ENCODE assay signal across 8 mouse cellular contexts in the genomic region with DNA sequence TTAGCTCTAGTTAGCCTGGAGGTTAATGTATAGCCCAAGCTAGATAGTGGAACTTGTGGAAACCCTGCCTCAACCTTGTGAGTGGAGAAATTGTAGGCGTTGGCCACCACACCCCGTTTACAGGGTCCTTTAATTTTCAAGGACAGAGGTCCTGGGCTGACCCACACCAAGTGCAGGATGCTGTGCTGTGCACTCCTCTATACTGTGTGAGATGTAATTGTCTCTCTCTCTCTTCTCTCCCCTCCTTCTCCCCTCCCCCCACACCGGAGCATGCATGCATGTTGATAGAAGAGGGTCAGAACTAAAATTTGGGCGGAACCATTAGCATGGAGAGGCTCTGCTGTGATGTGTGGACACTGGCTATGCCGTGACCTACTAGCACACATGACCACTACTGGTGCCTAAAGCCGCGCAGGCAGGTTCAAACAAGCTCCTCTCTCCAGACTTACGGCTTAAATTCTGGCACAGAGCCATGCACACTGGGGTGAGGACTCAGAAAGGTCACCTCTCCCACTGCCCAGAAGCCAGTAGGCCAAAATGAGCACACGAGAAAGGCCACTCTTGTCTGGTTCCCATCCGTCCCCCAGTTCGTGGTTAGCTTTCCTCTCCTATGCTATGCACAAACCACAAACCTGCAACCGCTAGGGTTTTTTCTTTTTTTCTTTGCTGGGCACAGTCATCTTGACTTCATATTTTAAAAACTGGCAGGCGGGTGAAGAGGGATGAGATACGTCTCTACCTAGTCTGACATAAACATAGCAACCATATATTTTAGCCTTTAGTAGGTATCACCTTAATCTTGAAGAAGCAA. TPM values are rescaled to one million over a fixed set of nuclear protein-coding genes. Genes with fewer than 3 reads are reported as not detected.
A peak's percentile ranks its signal among the peaks of the same experiment; 100 is the strongest.
DNase-seq lines count a peak whose midpoint lies in the region; ATAC-seq and TF ChIP-seq lines count a peak whose summit lies in the region.

No protein-coding gene starts in this region.

- TF ChIP-seq CTCF in intestine, postnatal 0 days (IDR thresholded peaks at IDR 0.05; ENCODE audit: low read depth), result no peak

- no peak for ATAC-seq in intestine, postnatal 0 days

- H3K4me1 ChIP-seq in heart, embryonic 10.5 days, result peaks cover 29% of the 10 kb centered on the region
- H3K4me1 ChIP-seq in embryonic facial prominence, embryonic 10.5 days, result peaks cover 35% of the 10 kb centered on the region
- H3K4me1 ChIP-seq in intestine, postnatal 0 days (replicated peaks; ENCODE audit: control insufficient read depth, insufficient read depth, low read length), result peaks cover 9% of the 10 kb centered on the region; the same call in 1 of the 2 replicates

- no peak overlapping the region for H3K9ac ChIP-seq in intestine, postnatal 0 days (ENCODE audit: low read depth, low read length)

- H3K27me3 ChIP-seq in heart, embryonic 10.5 days (ENCODE audit: insufficient read depth, poor library complexity, severe bottlenecking), result peaks cover 40% of the 10 kb centered on the region
- H3K27me3 ChIP-seq in embryonic facial prominence, embryonic 10.5 days (replicated peaks; ENCODE audit: low read depth, poor library complexity, severe bottlenecking), result peaks cover 48% of the 10 kb centered on the region
- H3K27me3 ChIP-seq in intestine, postnatal 0 days (replicated peaks; ENCODE audit: control insufficient read depth, insufficient read depth, low read length), result peaks cover 14% of the 10 kb centered on the region

- 47% methylated on average over 14 of the region's 14 CpGs for WGBS in heart, embryonic 10.5 days
- 54% methylated on average over 14 of the region's 14 CpGs for WGBS in embryonic facial prominence, embryonic 10.5 days
- WGBS in intestine, postnatal 0 days, result 37% methylated on average over 14 of the region's 14 CpGs

- no peaks in the 10 kb centered on the region for H3K36me3 ChIP-seq in heart, embryonic 10.5 days
- H3K36me3 ChIP-seq in embryonic facial prominence, embryonic 10.5 days (replicated peaks), result no peaks in the 10 kb centered on the region
- no peaks in the 10 kb centered on the region for H3K36me3 ChIP-seq in intestine, postnatal 0 days (ENCODE audit: control insufficient read depth, insufficient read depth)

- peak overlapping the region; percentile 74 for H3K4me3 ChIP-seq in heart, embryonic 10.5 days
- H3K4me3 ChIP-seq in embryonic facial prominence, embryonic 10.5 days, result peak overlapping the region; percentile 68
- H3K4me3 ChIP-seq in intestine, postnatal 0 days (ENCODE audit: low read depth, low read length), result peak overlapping the region; percentile 51

- DNase-seq in heart, embryonic 10.5 days (ENCODE audit: low spot score), result no peak
- DNase-seq in heart, postnatal 25 days (ENCODE audit: low spot score), result no peak
- DNase-seq in embryonic facial prominence, embryonic 10.5 days (ENCODE audit: low spot score), result no peak
- DNase-seq in mesoderm, embryonic 11.5 days (ENCODE audit: low read depth, low spot score), result peak; percentile 6
- no peak for DNase-seq in layer of hippocampus, postnatal 36 days
- DNase-seq in thymus, postnatal 36 days, result no peak
- no peak for DNase-seq in cerebellum, adult 8-10 months

- no peaks in the 10 kb centered on the region for H3K9me3 ChIP-seq in heart, embryonic 10.5 days
- H3K9me3 ChIP-seq in embryonic facial prominence, embryonic 10.5 days, result no peaks in the 10 kb centered on the region; the same call in 1 of the 2 replicates
- no peaks in the 10 kb centered on the region for H3K9me3 ChIP-seq in intestine, postnatal 0 days (ENCODE audit: control insufficient read depth)

- intact Hi-C loops in heart, postnatal 25 days (cut with DNase I), result no loop called here

- 0 out of 2 replicates have a peak overlapping the region, but pooled peaks have one; percentile 78 for H3K27ac ChIP-seq in heart, embryonic 10.5 days
- peak overlapping the region; percentile 78; the same call in 1 of the 2 replicates for H3K27ac ChIP-seq in embryonic facial prominence, embryonic 10.5 days (replicated peaks)
- no peak overlapping the region for H3K27ac ChIP-seq in intestine, postnatal 0 days (ENCODE audit: low read depth, low read length)

- H3K4me2 ChIP-seq in intestine, postnatal 0 days (replicated peaks; ENCODE audit: low read depth), result peak overlapping the region; percentile 92

RNA-seq across cellular contexts. Expression of gene Batf3, which starts 0.6 kb away (rescaled TPM):
- polyA plus RNA-seq in heart, embryonic 10.5 days (2016; fragmentation: Nextera tagmentation; extraction: Ambion mirVana), result 4.8 and 7.9 TPM in 2 replicates
- total RNA-seq in heart, postnatal 25 days (2021), result under 1 TPM; 0.83 to 0.89 TPM
- 7.1 and 9.8 TPM in 2 replicates for polyA plus RNA-seq in embryonic facial prominence, embryonic 10.5 days (2016; fragmentation: Nextera tagmentation; extraction: Ambion mirVana)
- polyA plus RNA-seq in intestine, postnatal 0 days (2015; fragmentation: Nextera tagmentation; extraction: Ambion mirVana), result 6.9 and 7.3 TPM in 2 replicates
- total RNA-seq in layer of hippocampus, postnatal 36 days (2021), result 1 to 10 TPM in 1 of 2 experiments, under 1 TPM in 1; 0.51 to 2.3 TPM

RNA-seq across cellular contexts. Expression of gene Nsl1, which starts 34.3 kb away (rescaled TPM):
- 20.6 and 21.8 TPM in 2 replicates for polyA plus RNA-seq in heart, embryonic 10.5 days (2016; fragmentation: Nextera tagmentation; extraction: Ambion mirVana)
- total RNA-seq in heart, postnatal 25 days (2021), result under 1 TPM; 0.16 to 0.22 TPM
- 35.4 and 38.6 TPM in 2 replicates for polyA plus RNA-seq in embryonic facial prominence, embryonic 10.5 days (2016; fragmentation: Nextera tagmentation; extraction: Ambion mirVana)
- polyA plus RNA-seq in intestine, postnatal 0 days (2015; fragmentation: Nextera tagmentation; extraction: Ambion mirVana), result 3.8 TPM in 2 replicates
- total RNA-seq in layer of hippocampus, postnatal 36 days (2021), result under 1 TPM; 0.61 to 0.82 TPM

RNA-seq across cellular contexts. Expression of gene Tatdn3, which starts 34.3 kb away (rescaled TPM):
- 16.6 and 20.7 TPM in 2 replicates for polyA plus RNA-seq in heart, embryonic 10.5 days (2016; fragmentation: Nextera tagmentation; extraction: Ambion mirVana)
- total RNA-seq in heart, postnatal 25 days (2021), result 10 to 100 TPM; 13.2 to 16.9 TPM
- 10.3 and 12.4 TPM in 2 replicates for polyA plus RNA-seq in embryonic facial prominence, embryonic 10.5 days (2016; fragmentation: Nextera tagmentation; extraction: Ambion mirVana)
- polyA plus RNA-seq in intestine, postnatal 0 days (2015; fragmentation: Nextera tagmentation; extraction: Ambion mirVana), result 17.3 and 18.1 TPM in 2 replicates
- 10 to 100 TPM; 40.4 to 42.4 TPM for total RNA-seq in layer of hippocampus, postnatal 36 days (2021)
